Mouse (Mus musculus): ENCODE measurements at regions not wholly inside any gene's neighbourhood (a gene's known extent, or its start where the extent isn't known, plus 50 kb on each side); places are given as distances from the start of the nearest gene placed in this dataset.

- Histone ChIP-seq H3K27me3 (ENCODE audit: control insufficient read depth, insufficient read depth, low read length) (no peaks in the 10 kb centered on the region), H3K27ac (ENCODE audit: low read depth, low read length) (no peak overlapping the region), H3K9ac (replicated peaks; ENCODE audit: low read depth, low read length) (no peak overlapping the region), H3K4me3 (ENCODE audit: low read depth, low read length) (no peak overlapping the region), H3K4me1 (ENCODE audit: control insufficient read depth, insufficient read depth, low read length) (no peaks in the 10 kb centered on the region), H3K4me2 (ENCODE audit: low read depth, low read length) (no peak overlapping the region), H3K9me3 (ENCODE audit: control insufficient read depth, low read length) (no peaks in the 10 kb centered on the region), H3K36me3 (ENCODE audit: control insufficient read depth, insufficient read depth, low read length) (no peaks in the 10 kb centered on the region)
- 94% methylated on average over 3 of the region's 3 CpGs for WGBS
- ATAC-seq (ENCODE audit: low read depth) = no peak
Measured at GRCm38 (mm10) chr13:69182478-69182877, 183.1 kb upstream of the Adcy2 start.

DNA sequence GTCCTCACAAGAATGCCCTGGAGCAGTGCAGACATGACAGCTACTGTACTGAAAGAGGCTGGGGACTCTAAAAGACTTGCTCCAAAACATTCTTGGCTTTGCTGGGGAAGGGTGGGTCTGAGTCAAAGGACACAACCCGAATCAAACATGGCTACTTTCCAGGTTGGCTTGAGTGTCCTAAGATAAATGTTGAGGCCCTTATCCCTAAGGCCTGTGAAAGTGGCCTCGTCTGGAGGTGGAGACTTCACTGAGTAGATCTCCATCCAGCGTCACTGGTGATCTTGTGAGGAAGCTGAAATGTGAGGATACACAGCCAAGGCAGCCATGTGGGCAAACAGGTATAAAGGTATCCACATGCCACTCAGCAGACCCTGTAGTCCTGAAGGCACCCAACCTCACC, 191.3 kb upstream of the Adcy2 start:
- no peak overlapping the region for H3K4me3 ChIP-seq (ENCODE audit: low read depth, low read length)
- no peaks in the 10 kb centered on the region for H3K36me3 ChIP-seq (ENCODE audit: control insufficient read depth, insufficient read depth, low read length)
- no peak for ATAC-seq (ENCODE audit: low read depth)
- H3K4me2 ChIP-seq (ENCODE audit: low read depth, low read length) = no peak overlapping the region
- 73% methylated on average over 3 of the region's 3 CpGs for WGBS
- H3K9ac ChIP-seq (replicated peaks; ENCODE audit: low read depth, low read length) = no peak overlapping the region
- no peaks in the 10 kb centered on the region for H3K9me3 ChIP-seq (ENCODE audit: control insufficient read depth, low read length)
- no peak overlapping the region for H3K27ac ChIP-seq (ENCODE audit: low read depth, low read length)
- H3K27me3 ChIP-seq (ENCODE audit: control insufficient read depth, insufficient read depth, low read length) = no peaks in the 10 kb centered on the region
- H3K4me1 ChIP-seq (ENCODE audit: control insufficient read depth, insufficient read depth, low read length) = no peaks in the 10 kb centered on the region

GRCm38 (mm10) chr13:69196464-69196871, 197.1 kb upstream of the Adcy2 start:
- Histone ChIP-seq H3K9ac (replicated peaks; ENCODE audit: low read depth, low read length) (no peak overlapping the region), H3K9me3 (ENCODE audit: control insufficient read depth, low read length) (no peaks in the 10 kb centered on the region), H3K27ac (ENCODE audit: low read depth, low read length) (no peak overlapping the region), H3K4me3 (ENCODE audit: low read depth, low read length) (no peak overlapping the region), H3K4me2 (ENCODE audit: low read depth, low read length) (no peak overlapping the region), H3K4me1 (ENCODE audit: control insufficient read depth, insufficient read depth, low read length) (no peaks in the 10 kb centered on the region), H3K36me3 (ENCODE audit: control insufficient read depth, insufficient read depth, low read length) (no peaks in the 10 kb centered on the region), H3K27me3 (ENCODE audit: control insufficient read depth, insufficient read depth, low read length) (no peaks in the 10 kb centered on the region)
- 5% methylated on average over 4 of the region's 4 CpGs for WGBS
- peak; percentile 58; the same call in 1 of the 2 replicates for ATAC-seq (ENCODE audit: low read depth)

GRCm38 (mm10) chr13:69207741-69208568, 208.6 kb upstream of the Adcy2 start:
- Histone ChIP-seq H3K9me3 (ENCODE audit: control insufficient read depth, low read length) (no peaks in the 10 kb centered on the region), H3K9ac (replicated peaks; ENCODE audit: low read depth, low read length) (no peak overlapping the region), H3K4me3 (ENCODE audit: low read depth, low read length) (no peak overlapping the region), H3K27me3 (ENCODE audit: control insufficient read depth, insufficient read depth, low read length) (no peaks in the 10 kb centered on the region), H3K4me1 (ENCODE audit: control insufficient read depth, insufficient read depth, low read length) (no peaks in the 10 kb centered on the region), H3K27ac (ENCODE audit: low read depth, low read length) (no peak overlapping the region), H3K36me3 (ENCODE audit: control insufficient read depth, insufficient read depth, low read length) (no peaks in the 10 kb centered on the region), H3K4me2 (ENCODE audit: low read depth, low read length) (no peak overlapping the region)
- no peak for ATAC-seq (ENCODE audit: low read depth)
- 71% methylated on average over 10 of the region's 10 CpGs for WGBS

GRCm38 (mm10) chr13:69208569-69208881, 209.2 kb upstream of the Adcy2 start:
- no peaks in the 10 kb centered on the region for H3K9me3 ChIP-seq (ENCODE audit: control insufficient read depth, low read length)
- H3K9ac ChIP-seq (replicated peaks; ENCODE audit: low read depth, low read length) = no peak overlapping the region
- no peaks in the 10 kb centered on the region for H3K4me1 ChIP-seq (ENCODE audit: control insufficient read depth, insufficient read depth, low read length)
- H3K4me2 ChIP-seq (ENCODE audit: low read depth, low read length) = no peak overlapping the region
- H3K27ac ChIP-seq (ENCODE audit: low read depth, low read length) = no peak overlapping the region
- H3K27me3 ChIP-seq (ENCODE audit: control insufficient read depth, insufficient read depth, low read length) = no peaks in the 10 kb centered on the region
- ATAC-seq (ENCODE audit: low read depth) = no peak
- no peaks in the 10 kb centered on the region for H3K36me3 ChIP-seq (ENCODE audit: control insufficient read depth, insufficient read depth, low read length)
- no peak overlapping the region for H3K4me3 ChIP-seq (ENCODE audit: low read depth, low read length)
- 88% methylated on average over 4 of the region's 4 CpGs for WGBS

DNA sequence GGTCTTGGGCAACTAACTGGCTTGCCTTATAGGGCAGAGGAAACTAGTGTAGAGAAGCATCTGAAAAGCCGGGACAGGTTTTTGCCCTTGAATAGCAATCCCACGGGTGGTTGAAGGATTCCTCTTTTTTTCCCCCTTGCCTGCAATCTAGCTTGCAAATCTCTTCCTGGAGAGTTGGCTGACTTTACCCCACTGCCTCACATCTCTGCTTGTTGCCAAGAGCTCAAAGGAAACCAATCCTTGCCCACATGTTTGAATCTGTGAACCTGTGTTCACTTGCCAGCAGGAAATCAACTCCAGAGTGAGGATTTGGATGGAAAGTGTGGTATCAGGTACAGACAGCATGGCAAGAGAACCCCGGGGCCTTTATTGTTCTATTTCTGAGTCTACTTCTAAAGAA, 217.2 kb upstream of the Adcy2 start:
- Histone ChIP-seq H3K4me3 (ENCODE audit: low read depth, low read length) (no peak overlapping the region), H3K9ac (replicated peaks; ENCODE audit: low read depth, low read length) (no peak overlapping the region), H3K9me3 (ENCODE audit: control insufficient read depth, low read length) (no peaks in the 10 kb centered on the region), H3K27me3 (ENCODE audit: control insufficient read depth, insufficient read depth, low read length) (no peaks in the 10 kb centered on the region), H3K4me2 (ENCODE audit: low read depth, low read length) (no peak overlapping the region), H3K27ac (ENCODE audit: low read depth, low read length) (no peak overlapping the region), H3K36me3 (ENCODE audit: control insufficient read depth, insufficient read depth, low read length) (no peaks in the 10 kb centered on the region), H3K4me1 (ENCODE audit: control insufficient read depth, insufficient read depth, low read length) (no peaks in the 10 kb centered on the region)
- WGBS = 82% methylated on average over 3 of the region's 3 CpGs
- no peak for ATAC-seq (ENCODE audit: low read depth)

DNA sequence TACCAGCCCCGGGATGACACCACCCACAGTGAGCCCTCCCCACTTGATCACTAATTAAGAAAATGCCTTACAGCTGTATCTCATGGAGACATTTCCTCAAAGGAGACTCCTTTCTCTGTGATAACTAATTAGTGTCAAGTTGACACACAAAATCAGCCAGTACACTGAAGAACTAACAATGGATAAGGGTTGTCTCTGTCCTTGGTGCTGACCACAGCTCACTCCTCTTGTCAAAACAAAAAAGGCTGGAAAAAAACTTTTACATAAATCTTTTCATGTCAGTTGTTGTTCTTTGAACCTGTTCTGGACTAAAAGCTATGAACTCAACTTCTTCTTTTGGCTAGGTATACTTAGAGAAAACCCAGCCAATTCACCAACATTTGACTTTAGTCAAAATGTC, 221.1 kb upstream of the Adcy2 start:
- no peak overlapping the region for H3K9ac ChIP-seq (replicated peaks; ENCODE audit: low read depth, low read length)
- H3K27ac ChIP-seq (ENCODE audit: low read depth, low read length) = no peak overlapping the region
- H3K36me3 ChIP-seq (ENCODE audit: control insufficient read depth, insufficient read depth, low read length) = no peaks in the 10 kb centered on the region
- no peaks in the 10 kb centered on the region for H3K9me3 ChIP-seq (ENCODE audit: control insufficient read depth, low read length)
- H3K4me3 ChIP-seq (ENCODE audit: low read depth, low read length) = no peak overlapping the region
- H3K4me1 ChIP-seq (ENCODE audit: control insufficient read depth, insufficient read depth, low read length) = no peaks in the 10 kb centered on the region
- H3K27me3 ChIP-seq (ENCODE audit: control insufficient read depth, insufficient read depth, low read length) = no peaks in the 10 kb centered on the region
- ATAC-seq (ENCODE audit: low read depth) = no peak
- no peak overlapping the region for H3K4me2 ChIP-seq (ENCODE audit: low read depth, low read length)
- WGBS = 66% methylated on average over 1 of the region's 1 CpGs

DNA sequence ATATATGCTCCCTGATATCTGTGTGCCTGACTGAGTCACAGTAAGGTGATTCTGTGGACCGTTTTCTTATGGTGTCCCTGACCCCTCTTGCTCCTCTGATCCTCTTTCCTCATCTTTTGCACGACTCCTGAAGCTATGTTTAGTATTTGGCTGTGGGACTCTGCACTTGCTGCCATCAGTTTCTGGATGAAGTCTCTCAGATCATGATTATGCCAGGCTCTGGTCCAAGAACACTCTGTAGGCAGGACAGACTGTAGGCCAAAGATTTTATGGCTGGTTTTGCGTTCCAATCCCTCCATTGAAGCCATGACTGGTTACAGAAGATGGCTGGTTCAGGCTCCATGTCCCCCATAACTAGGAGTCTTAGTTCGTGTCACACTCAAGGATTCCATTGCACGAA, 227.2 kb upstream of the Adcy2 start:
- H3K4me2 ChIP-seq (ENCODE audit: low read depth, low read length) = no peak overlapping the region
- no peaks in the 10 kb centered on the region for H3K9me3 ChIP-seq (ENCODE audit: control insufficient read depth, low read length)

DNA sequence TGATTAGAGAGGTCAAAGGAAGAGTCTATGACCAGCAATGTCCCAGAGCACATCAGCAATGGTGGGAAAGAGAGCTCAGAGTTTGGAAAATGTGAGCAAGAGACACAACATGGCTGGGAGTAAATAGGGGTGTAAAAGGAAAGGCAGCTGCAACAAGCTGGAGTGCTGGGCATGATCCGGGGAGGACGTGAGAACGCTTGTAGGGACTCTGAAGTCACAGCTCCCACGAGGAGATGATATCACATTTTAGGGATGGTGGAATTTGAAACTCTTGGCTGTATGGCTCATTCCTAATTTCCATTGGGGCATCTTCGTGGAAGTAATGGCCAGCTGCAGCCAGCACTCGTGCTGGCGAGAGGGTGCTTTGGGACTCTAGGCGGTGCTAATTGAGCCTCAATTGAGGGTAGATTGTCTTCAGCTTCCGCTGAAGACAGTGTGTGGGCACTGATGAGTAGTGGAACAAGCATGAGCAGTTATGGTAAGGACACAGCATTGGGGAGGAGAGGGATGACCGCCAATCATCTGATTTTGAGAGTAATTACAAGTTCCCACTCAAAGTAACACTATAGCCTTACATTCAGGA, 231.1 kb upstream of the Adcy2 start:
- Histone ChIP-seq H3K27me3 (ENCODE audit: control insufficient read depth, insufficient read depth, low read length) (no peaks in the 10 kb centered on the region), H3K4me3 (ENCODE audit: low read depth, low read length) (no peak overlapping the region), H3K4me1 (ENCODE audit: control insufficient read depth, insufficient read depth, low read length) (no peaks in the 10 kb centered on the region), H3K9me3 (ENCODE audit: control insufficient read depth, low read length) (no peaks in the 10 kb centered on the region), H3K4me2 (ENCODE audit: low read depth, low read length) (no peak overlapping the region), H3K27ac (ENCODE audit: low read depth, low read length) (no peak overlapping the region), H3K36me3 (ENCODE audit: control insufficient read depth, insufficient read depth, low read length) (no peaks in the 10 kb centered on the region), H3K9ac (replicated peaks; ENCODE audit: low read depth, low read length) (no peak overlapping the region)
- 50% methylated on average over 10 of the region's 10 CpGs for WGBS
- ATAC-seq (ENCODE audit: low read depth) = no peak

More for the DNA sequence above, 227.2 kb upstream of the Adcy2 start:
- H3K4me1 ChIP-seq (ENCODE audit: control insufficient read depth, insufficient read depth, low read length) = no peaks in the 10 kb centered on the region
- no peak overlapping the region for H3K9ac ChIP-seq (replicated peaks; ENCODE audit: low read depth, low read length)
- 82% methylated on average over 5 of the region's 5 CpGs for WGBS
- no peaks in the 10 kb centered on the region for H3K36me3 ChIP-seq (ENCODE audit: control insufficient read depth, insufficient read depth, low read length)
- H3K27me3 ChIP-seq (ENCODE audit: control insufficient read depth, insufficient read depth, low read length) = no peaks in the 10 kb centered on the region
- H3K27ac ChIP-seq (ENCODE audit: low read depth, low read length) = no peak overlapping the region
- H3K4me3 ChIP-seq (ENCODE audit: low read depth, low read length) = no peak overlapping the region
- no peak for ATAC-seq (ENCODE audit: low read depth)

All from neural tube, embryonic 14.5 days (tissue).